Mouse (Mus musculus): ENCODE results near the gene Pidd1.

GRCm38 (mm10) chr7:141436523-141436892 lies 7.3 kb downstream of the Pidd1 start:
- TF ChIP-seq CTCF (IDR thresholded peaks at IDR 0.05; ENCODE audit: extremely low read depth, insufficient read depth, low read length) (no peak), POLR2A (IDR thresholded peaks at IDR 0.05; ENCODE audit: extremely low read depth, insufficient read depth, low read length) (no peak)
